Mouse (Mus musculus) adrenal gland, postnatal 10 days (tissue): ENCODE data around the gene Twsg1. TPM values are rescaled to one million over a fixed set of nuclear protein-coding genes. Genes with fewer than 3 reads are reported as not detected.
A peak's percentile ranks its signal among the peaks of the same experiment; 100 is the strongest.
"Not testable (repeated sequence)": the region's sequence is repeated elsewhere in the genome, so short reads cannot be mapped to it uniquely, and the experiment has no call there.

Experiments used
- DNase-seq: peaks from one replicate; pipeline ENCODE4 v3.0.0; 2021; ENCODE audit warnings: mixed read lengths
- long read RNA-seq, 2 experiments: library from polyadenylated mRNA; stranded (forward); transcript quantifications; one replicate each; pipeline ENCODE4 v2.0.0; 2021
- total RNA-seq, 2 experiments: library from RNA; stranded (reverse); gene quantifications; 2 replicates each; pipeline ENCODE4 v1.2.3; 2021

Twsg1 gene
- 10 to 100 TPM; 63.3 to 70.0 TPM for total RNA-seq
- long read RNA-seq, experiment 1, full-length matches to known transcripts: 20 of 25 reads
- long read RNA-seq, experiment 1, partial matches to known transcripts: 1 of 25 reads
- long read RNA-seq, experiment 1, other reads (novel, unspliced or antisense): 4 of 25 reads
- long read RNA-seq, experiment 2, full-length matches to known transcripts: 38 of 48 reads
- long read RNA-seq, experiment 2, partial matches to known transcripts: 2 of 48 reads
- long read RNA-seq, experiment 2, other reads (novel, unspliced or antisense): 8 of 48 reads

DNA sequence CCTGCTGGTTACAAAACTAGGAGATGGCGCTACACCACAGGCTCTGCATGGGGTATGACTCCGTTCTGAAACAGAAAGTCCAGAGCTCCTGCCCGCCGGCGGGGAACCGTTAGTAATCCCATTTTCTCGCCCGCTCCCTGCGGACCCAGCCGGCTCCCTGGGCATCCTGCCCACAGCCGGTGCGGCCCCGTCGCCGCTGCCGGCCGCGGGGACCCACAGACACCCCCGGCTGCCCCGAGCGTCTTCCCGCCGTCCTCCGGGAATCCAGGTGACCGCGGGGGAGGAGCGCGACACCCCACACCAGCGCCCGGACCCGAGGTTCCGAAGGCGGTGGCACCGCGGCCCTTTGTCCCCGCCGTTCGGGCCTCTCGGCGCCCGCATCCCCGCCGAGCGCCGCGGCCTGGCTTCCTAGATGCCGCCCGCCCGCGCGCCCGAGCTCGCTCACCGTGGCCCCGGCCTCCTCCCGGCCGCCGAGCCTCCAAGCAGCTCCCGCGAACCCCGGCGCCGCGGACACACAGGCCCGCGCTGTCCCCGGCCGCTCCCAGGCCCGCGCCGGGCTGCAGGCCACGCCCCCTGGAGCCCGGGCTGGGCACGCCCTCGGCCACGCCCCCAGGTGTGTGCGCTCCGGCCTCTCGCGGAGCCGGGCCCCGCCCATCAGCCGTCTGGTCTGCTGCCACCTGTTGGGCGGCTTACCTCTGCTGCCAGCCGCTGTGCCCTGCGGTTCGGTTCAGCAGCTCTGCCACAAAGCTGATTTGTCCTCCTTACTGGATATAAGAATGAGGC is at the start of gene Twsg1:
Twsg1 (minus strand) TSS at position 605 of the 783 bp plus-strand sequence.
- DNase-seq: peak; percentile 99

DNA sequence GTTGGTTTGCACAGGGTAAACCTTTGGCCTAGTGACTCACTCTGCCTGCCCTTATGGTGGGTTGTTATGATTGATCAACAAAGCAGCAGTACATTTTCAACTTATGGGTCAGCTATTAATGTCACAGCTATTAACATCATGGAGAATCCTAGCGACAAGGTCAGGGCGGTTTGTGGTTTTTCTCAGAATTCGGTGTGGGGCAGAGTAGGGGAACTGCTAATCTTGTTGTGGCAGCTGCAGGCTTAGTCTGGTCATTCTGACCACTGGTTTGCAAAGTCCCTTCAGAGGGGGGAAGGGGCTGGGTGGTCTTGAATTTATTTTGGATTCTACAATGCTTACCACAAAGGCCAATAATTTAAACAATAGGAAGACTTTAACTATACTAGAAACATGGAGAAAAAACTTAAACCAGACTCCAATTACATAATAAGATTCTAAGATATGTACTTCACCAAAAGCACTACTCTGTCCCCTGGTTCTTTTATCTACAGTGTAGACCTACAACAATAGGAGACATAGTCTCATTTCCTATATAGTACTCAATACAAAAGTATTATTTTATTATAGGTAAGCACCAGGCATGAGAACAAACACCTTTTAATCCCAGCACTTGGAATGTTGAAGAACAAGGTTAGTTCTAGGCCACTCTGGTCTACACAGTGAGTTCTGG is 37.3 kb upstream of the Twsg1 start:
- DNase-seq: no peak

GRCm38 (mm10) chr17:65976720-65977119 is 25.7 kb upstream of the Twsg1 start:
- not testable (repeated sequence) for DNase-seq

DNA sequence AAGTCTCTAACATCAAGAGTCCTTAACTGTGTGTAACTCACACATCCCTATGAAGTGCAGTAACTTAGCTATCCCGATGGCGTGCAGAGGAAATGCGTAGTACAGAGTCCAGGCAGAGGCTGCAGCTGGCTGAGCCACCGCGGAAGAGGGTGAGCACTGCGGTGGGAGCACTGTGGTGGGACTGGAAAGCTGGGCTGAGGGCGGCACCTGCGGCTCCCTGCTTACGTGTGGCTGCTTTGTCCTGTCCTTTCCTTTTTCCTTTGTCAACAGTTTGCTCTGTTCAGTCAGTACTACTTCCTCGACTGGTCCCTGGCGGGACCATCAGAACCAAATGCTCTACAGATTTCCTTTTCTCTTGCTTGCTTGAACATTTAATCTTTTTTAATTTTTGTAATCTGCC is 16.7 kb upstream of the Twsg1 start:
- DNase-seq: no peak

DNA sequence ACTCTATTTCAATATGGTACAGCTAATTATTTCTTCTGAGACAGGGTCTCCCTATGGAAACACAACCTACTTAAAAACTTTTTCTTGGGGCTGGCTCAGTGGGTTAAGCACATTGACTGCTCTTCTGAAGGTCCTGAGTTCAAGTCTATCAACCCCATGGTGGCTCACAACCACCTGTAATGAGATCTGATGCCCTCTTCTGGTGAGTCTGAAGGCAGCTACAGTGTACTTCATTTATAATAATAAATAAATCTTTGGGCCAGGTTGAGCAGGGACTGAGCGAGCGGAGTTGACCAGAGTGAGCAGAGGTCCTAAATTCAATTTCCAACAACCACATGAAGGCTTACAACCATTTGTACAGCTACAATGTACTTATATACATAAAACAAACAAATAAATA is 11.2 kb upstream of the Twsg1 start:
- no peak for DNase-seq

GRCm38 (mm10) chr17:65961606-65962136 is 10.6 kb upstream of the Twsg1 start:
- no peak for DNase-seq

- DNase-seq: no peak
Measured at GRCm38 (mm10) chr17:65959011-65959410, 8.0 kb upstream of the Twsg1 start.

- no peak for DNase-seq
Measured at GRCm38 (mm10) chr17:65958366-65958765, 7.3 kb upstream of the Twsg1 start.

DNA sequence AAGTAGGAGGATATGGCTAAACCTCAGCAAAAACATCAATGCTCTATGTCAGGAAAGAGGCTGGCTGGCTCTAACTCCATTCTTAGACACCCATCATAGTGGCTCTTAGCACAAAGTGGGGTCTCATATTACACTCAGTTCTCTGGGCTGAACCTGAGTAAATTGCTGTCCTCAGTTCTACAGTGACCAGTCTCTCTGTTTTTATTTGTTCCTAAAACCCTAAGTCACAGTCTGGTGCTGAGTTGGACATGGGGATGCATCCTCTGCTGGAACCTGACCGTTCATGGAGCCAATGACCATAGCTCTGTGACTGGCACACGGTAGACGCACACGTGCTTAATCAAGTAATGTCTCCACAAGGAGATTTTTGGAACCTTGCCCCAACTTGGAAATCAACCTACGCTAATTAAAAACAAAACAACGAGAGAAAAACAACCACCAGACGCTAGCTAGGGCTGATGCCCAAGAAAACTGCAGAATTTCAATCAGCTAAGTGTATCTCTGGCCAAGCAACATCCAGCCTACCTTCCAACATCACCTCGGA is 6.8 kb upstream of the Twsg1 start:
- DNase-seq: no peak

GRCm38 (mm10) chr17:65956993-65957781 is 6.2 kb upstream of the Twsg1 start:
- DNase-seq: peak; percentile 71

- DNase-seq: no peak
Measured at GRCm38 (mm10) chr17:65956140-65956539, 5.1 kb upstream of the Twsg1 start.

- DNase-seq: no peak
Measured at GRCm38 (mm10) chr17:65953959-65954358, 2.9 kb upstream of the Twsg1 start.

DNA sequence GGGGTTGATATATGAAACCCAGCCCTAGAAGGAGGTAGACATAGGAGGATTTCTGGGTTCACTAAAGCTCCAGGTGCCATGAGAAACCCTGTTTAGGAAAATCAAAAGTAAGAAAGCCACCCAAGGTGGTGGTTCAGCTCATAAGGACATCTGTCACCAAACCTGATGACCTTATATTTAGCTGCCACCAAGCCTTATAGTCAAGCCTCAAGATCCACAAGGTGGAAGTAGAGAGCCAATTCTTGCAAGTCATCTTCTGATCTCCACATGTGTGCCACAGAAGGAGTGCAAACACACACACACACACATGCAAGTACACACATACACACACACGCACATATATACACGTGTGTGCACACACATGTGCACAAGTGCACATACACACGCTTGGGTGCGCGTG is 1.1 kb upstream of the Twsg1 start:
- DNase-seq: no peak

GRCm38 (mm10) chr17:65950183-65950582 is 843 bp downstream of the Twsg1 start:
- no peak for DNase-seq

DNA sequence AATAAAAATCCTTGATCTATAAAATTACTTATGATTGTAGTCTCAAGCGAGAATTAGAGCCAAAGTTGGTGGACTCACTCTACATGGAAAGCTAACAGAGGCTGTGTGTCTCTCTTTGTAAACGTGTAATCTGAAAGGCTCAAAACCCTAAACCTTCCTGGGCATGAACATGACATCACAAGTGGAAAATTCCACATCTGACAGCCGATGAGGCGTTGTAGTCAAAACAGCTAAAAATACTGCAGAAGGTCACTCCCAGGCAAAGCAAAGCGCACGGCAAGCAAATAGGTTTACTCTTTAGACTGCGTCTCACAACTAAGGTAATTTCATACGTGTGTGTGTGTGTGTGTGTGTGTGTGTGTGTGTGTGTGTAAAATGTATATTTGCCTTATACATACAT is 3.7 kb downstream of the Twsg1 start:
- DNase-seq: peak; percentile 49

DNA sequence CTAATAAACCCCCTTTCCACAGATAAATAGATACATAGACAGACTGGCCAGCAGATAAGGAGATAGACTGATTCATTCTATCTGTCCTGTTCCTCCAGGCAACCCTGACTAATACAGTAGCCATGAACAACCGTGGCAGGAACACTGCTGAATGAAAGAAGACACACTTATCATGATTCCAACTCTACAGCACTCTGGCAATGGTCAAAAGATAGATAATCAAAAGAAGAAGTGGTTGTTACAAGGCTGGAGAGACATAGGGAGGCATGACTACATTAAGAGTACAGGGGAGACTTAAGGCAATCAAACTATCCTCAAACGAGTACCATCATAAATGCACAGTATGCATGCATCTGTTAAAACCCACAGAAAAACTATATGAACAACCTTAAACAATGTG is 5.6 kb downstream of the Twsg1 start:
- DNase-seq: no peak

DNA sequence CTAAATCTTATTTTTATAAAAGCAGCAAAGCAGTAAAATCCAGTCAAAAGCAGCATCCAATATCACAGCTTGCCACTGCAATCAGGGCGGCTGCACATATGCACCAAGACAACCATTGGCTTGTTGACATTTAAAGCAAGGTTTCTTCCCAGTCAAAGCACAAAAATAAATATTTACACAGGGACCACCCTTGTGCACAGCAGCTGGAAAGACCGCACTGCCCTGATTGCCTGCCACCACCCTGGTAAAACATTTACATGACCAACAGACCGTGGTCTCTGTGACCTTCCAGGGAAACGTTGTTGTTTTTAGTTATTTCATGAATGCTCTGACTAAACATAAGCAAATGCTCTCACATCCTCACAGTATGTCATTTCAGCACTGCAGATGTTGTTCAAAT is 8.6 kb downstream of the Twsg1 start:
- DNase-seq: no peak

- no peak for DNase-seq
Measured at GRCm38 (mm10) chr17:65941275-65941674, 9.8 kb downstream of the Twsg1 start.

DNA sequence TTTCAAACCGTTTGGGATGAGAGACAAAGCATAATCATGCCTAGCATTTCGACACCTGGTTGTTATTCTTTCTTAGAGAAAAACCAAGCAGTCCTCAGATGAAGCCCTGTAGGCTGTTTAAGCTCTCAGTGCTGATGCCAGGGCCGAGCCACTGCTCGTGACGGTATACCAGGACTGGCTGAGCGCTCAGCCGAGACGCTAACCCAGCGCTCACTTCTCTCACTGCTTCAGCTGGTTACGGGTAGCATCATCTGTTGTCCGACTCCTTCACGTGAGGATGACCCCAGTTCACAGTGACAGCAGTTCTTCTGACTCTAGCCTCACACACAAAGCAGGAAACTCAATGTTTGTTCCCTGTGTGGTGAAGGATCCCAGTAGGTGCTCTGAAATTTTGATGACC is 10.8 kb downstream of the Twsg1 start:
- no peak for DNase-seq

DNA sequence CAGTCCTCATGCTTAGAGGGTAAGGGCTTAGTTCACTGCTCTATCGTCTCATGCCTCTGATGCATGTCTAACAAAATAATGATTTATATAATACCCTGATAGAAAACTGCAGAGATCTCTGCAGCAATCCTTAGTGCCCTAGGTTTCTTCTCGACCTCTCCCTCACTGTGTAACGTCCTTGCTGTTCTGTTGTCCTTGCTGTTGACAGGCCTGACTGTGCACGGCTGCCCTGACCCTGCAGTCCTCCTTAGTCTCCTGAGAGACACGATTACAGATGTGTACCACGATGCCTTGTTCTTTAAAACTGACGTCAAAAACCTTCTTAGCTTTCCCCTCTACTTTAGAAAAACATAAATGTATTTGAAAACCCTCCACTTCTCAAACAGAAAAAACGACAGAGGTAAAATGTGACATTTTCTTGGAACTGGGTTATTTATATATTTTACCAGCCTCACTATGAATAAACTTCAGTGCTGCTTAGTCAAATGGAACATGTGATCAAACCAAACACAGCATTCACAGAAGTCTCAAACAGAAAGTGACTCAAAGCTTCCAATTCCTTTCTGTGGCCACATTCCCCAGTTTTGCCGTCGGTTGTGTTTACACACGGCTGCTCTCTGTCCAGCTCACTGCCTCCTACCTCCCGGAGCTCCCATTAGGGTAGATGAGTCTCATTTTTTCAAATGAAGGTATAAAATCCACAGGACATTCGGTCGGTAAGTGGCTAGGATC is 11.4 kb downstream of the Twsg1 start:
- no peak for DNase-seq

GRCm38 (mm10) chr17:65937671-65938070 is 13.4 kb downstream of the Twsg1 start:
- DNase-seq: no peak
